ENCODE assay signal across 32 mouse cellular contexts in the genomic region with DNA sequence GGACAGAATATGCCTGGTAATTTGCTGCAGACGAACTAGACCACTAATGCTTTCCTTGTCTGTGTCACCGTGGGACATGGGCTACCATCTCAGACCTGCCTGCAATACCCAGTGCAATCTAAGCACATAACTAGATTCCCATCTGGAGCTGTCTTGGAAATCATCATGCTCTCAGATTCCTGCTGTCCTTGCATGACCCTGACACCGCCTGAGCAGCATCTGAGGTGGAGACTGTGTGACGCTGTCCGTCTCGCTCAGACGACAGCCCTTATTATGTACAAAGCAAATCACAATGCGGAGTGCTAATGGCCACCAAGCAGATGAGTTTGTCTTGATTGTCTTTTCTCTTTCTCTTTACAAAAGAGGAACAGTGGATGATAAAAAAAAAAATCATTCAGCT. TPM values are rescaled to one million over a fixed set of nuclear protein-coding genes. Genes with fewer than 3 reads are reported as not detected.
A peak's percentile ranks its signal among the peaks of the same experiment; 100 is the strongest.
DNase-seq lines count a peak whose midpoint lies in the region; ATAC-seq and TF ChIP-seq lines count a peak whose summit lies in the region.
"Had no signal": no experiment of that assay in that cellular context is flagged by ENCODE, and none has a peak within 500 bp of the region (broad histone marks: within the 10 kb centered on the region; RNA-seq: fewer than 3 reads in every experiment).

No protein-coding gene starts in this region.

- TF ChIP-seq EP300 in stomach, postnatal 0 days (optimal IDR thresholded peaks at IDR 0.05) = no peak

- intact Hi-C loops in gastrocnemius, adult 2 months (cut with DNase I) = loop anchor here (5.0 kb wide), 1 partner anchor 34 kb away; a partner anchor contains a TSS
- intact Hi-C loops in left cerebral cortex, adult 2 months (cut with DNase I) = no loop called here
- intact Hi-C loops in gastrocnemius, postnatal 14 days (cut with DNase I; ENCODE audit: low total_unique reads) = no loop called here

- no peaks in the 10 kb centered on the region for H3K4me1 ChIP-seq in stomach, postnatal 0 days (replicated peaks; ENCODE audit: control insufficient read depth, insufficient read depth)
- H3K4me1 ChIP-seq: embryonic facial prominence, embryonic 15.5 days; intestine, embryonic 15.5 days; limb, embryonic 15.5 days; stomach, embryonic 15.5 days had no signal

- no peaks in the 10 kb centered on the region for H3K9me3 ChIP-seq in stomach, postnatal 0 days (ENCODE audit: control insufficient read depth, low read length)
- H3K9me3 ChIP-seq: embryonic facial prominence, embryonic 10.5 days; embryonic facial prominence, embryonic 15.5 days; forebrain, embryonic 13.5 days; hindbrain, embryonic 15.5 days; intestine, embryonic 15.5 days; limb, embryonic 10.5 days; limb, embryonic 15.5 days; liver, embryonic 13.5 days; megakaryocyte, embryonic 14.5 days; stomach, embryonic 15.5 days had no signal

- H3K9ac ChIP-seq in stomach, postnatal 0 days (ENCODE audit: low read length) = no peak overlapping the region
- H3K9ac ChIP-seq: embryonic facial prominence, embryonic 15.5 days; forebrain, embryonic 13.5 days; hindbrain, embryonic 15.5 days; intestine, embryonic 15.5 days; limb, embryonic 15.5 days; liver, embryonic 13.5 days; stomach, embryonic 15.5 days had no signal

- DNase-seq in gastrocnemius, adult 2 months = peak; percentile 69
- no peak for DNase-seq in gastrocnemius, postnatal 4 days (ENCODE audit: low spot score in 2 of 2)
- DNase-seq in left cerebral cortex, adult 2 months (ENCODE audit: extremely low spot score in 1 of 2, low spot score in 2 of 2) = no peak
- no peak for DNase-seq in left cerebral cortex, adult 9 months (ENCODE audit: low spot score in 2 of 2)
- peak; percentile 59 for DNase-seq in brain, adult 2 months (ENCODE audit: low read depth, low spot score)
- peak; percentile 26 for DNase-seq in gastrocnemius, postnatal 14 days
- DNase-seq in adrenal gland, adult (ENCODE audit: inconsistent age in 2 of 2, low spot score in 1 of 2) = no peak
- no peak for DNase-seq in stomach, postnatal 0 days (ENCODE audit: low spot score)
- DNase-seq: adrenal gland, adult 8-10 months; B cell, adult 2 months; cerebellum, adult 11 months; cerebellum, postnatal 25 days; heart, postnatal 14 days; kidney, adult 2 months; kidney, postnatal 36 days; liver, embryonic 13.5 days; lung, adult 18-20 months; lung, postnatal 4 days; midbrain, embryonic 14.5 days; right cerebral cortex, postnatal 14 days; thymus, postnatal 14 days had no signal

- H3K27ac ChIP-seq in gastrocnemius, adult 2 months = peak overlapping the region; percentile 84
- peak overlapping the region; percentile 40; the same call in 1 of the 2 replicates for H3K27ac ChIP-seq in left cerebral cortex, adult 2 months
- no peak overlapping the region for H3K27ac ChIP-seq in stomach, postnatal 0 days (replicated peaks)
- H3K27ac ChIP-seq: embryonic facial prominence, embryonic 10.5 days; embryonic facial prominence, embryonic 15.5 days; hindbrain, embryonic 15.5 days; intestine, embryonic 15.5 days; limb, embryonic 10.5 days; limb, embryonic 15.5 days; liver, embryonic 13.5 days; stomach, embryonic 15.5 days had no signal

- no peak for ATAC-seq in stomach, postnatal 0 days (ENCODE audit: low FRiP score, low TSS enrichment)
- ATAC-seq: activated CD4-positive, CD25-positive, alpha-beta regulatory T cell, adult 4 months; forebrain, embryonic 13.5 days; intestine, embryonic 15.5 days; lung, postnatal 0 days had no signal

- peak overlapping the region; percentile 26 for H3K4me3 ChIP-seq in gastrocnemius, adult 2 months
- no peak overlapping the region for H3K4me3 ChIP-seq in left cerebral cortex, adult 2 months
- H3K4me3 ChIP-seq in stomach, postnatal 0 days (ENCODE audit: low read depth, low read length) = no peak overlapping the region
- H3K4me3 ChIP-seq: embryonic facial prominence, embryonic 10.5 days; embryonic facial prominence, embryonic 15.5 days; forebrain, embryonic 13.5 days; hindbrain, embryonic 15.5 days; intestine, embryonic 15.5 days; limb, embryonic 10.5 days; limb, embryonic 15.5 days; liver, embryonic 13.5 days; megakaryocyte, embryonic 14.5 days; stomach, embryonic 15.5 days had no signal

- no peaks in the 10 kb centered on the region for H3K36me3 ChIP-seq in stomach, postnatal 0 days (ENCODE audit: control insufficient read depth, insufficient read depth, low read length)
- H3K36me3 ChIP-seq: embryonic facial prominence, embryonic 10.5 days; embryonic facial prominence, embryonic 15.5 days; hindbrain, embryonic 15.5 days; intestine, embryonic 15.5 days; limb, embryonic 10.5 days; limb, embryonic 15.5 days; stomach, embryonic 15.5 days had no signal

- H3K4me2 ChIP-seq in stomach, postnatal 0 days (replicated peaks; ENCODE audit: low read depth) = no peak overlapping the region
- H3K4me2 ChIP-seq: embryonic facial prominence, embryonic 15.5 days; forebrain, embryonic 13.5 days; hindbrain, embryonic 15.5 days; intestine, embryonic 15.5 days; limb, embryonic 15.5 days; liver, embryonic 13.5 days; stomach, embryonic 15.5 days had no signal

- no peak for TF ChIP-seq CTCF in gastrocnemius, adult 2 months (IDR thresholded peaks at IDR 0.05)
- TF ChIP-seq CTCF in left cerebral cortex, adult 2 months (IDR thresholded peaks at IDR 0.05) = no peak
- no peak for TF ChIP-seq CTCF in stomach, postnatal 0 days (IDR thresholded peaks at IDR 0.05; ENCODE audit: low read depth)

- 88% methylated on average over 8 of the region's 8 CpGs for WGBS in stomach, postnatal 0 days

- no peaks in the 10 kb centered on the region for H3K27me3 ChIP-seq in stomach, postnatal 0 days (ENCODE audit: control insufficient read depth, insufficient read depth, low read length)
- H3K27me3 ChIP-seq: embryonic facial prominence, embryonic 15.5 days; forebrain, embryonic 13.5 days; hindbrain, embryonic 15.5 days; intestine, embryonic 15.5 days; limb, embryonic 15.5 days; liver, embryonic 13.5 days; megakaryocyte, embryonic 14.5 days; stomach, embryonic 15.5 days had no signal

RNA-seq across cellular contexts. Expression of a gene that starts 33.9 kb away (rescaled TPM):
- total RNA-seq in gastrocnemius, adult 2 months (2021) = 10 to 100 TPM; 11.5 to 18.3 TPM
- total RNA-seq in gastrocnemius, postnatal 4 days (2021) = 10 to 100 TPM; 15.3 to 17.1 TPM
- total RNA-seq in left cerebral cortex, adult 2 months (2021) = 10 to 100 TPM; 70.4 to 84.7 TPM
- total RNA-seq in gastrocnemius, postnatal 14 days (2021) = 10 to 100 TPM; 14.9 to 31.9 TPM
- 15.7 and 16.2 TPM in 2 replicates for polyA plus RNA-seq in stomach, postnatal 0 days (2015; fragmentation: Nextera tagmentation; extraction: Ambion mirVana)

Comparison
In these comparisons a context has a peak if more than half of its experiments do, and no peak if none do; other contexts are left out.
1. DNase-seq: peak in gastrocnemius, adult 2 months (single experiment), brain, adult 2 months (single experiment) and gastrocnemius, postnatal 14 days (single experiment); none in gastrocnemius, postnatal 4 days (0 of 2), left cerebral cortex, adult 2 months (0 of 2), left cerebral cortex, adult 9 months (0 of 2), adrenal gland, adult (0 of 2) and stomach, postnatal 0 days (single experiment).